Mouse (Mus musculus) c-Kit-negative CD71-positive TER-119-positive erythroid progenitor cells, embryonic 14.5 days (primary cell): ENCODE results near the gene Nr1h5.

ENCODE experiments used
- DNase-seq: peaks from one replicate; pipeline ENCODE4 v3.0.0-alpha.2; 2013; ENCODE audit warnings: low read depth, low spot score

Nr1h5 gene

GRCm38 (mm10) chr3:102964033-102964432 is at the start of gene Nr1h5:
Gene Nr1h5, minus strand, starts transcription at chr3:102964133.
- no peak for DNase-seq

- no peak for DNase-seq
Observed at GRCm38 (mm10) chr3:103001595-103001994, 37.7 kb upstream of the Nr1h5 start.

DNA sequence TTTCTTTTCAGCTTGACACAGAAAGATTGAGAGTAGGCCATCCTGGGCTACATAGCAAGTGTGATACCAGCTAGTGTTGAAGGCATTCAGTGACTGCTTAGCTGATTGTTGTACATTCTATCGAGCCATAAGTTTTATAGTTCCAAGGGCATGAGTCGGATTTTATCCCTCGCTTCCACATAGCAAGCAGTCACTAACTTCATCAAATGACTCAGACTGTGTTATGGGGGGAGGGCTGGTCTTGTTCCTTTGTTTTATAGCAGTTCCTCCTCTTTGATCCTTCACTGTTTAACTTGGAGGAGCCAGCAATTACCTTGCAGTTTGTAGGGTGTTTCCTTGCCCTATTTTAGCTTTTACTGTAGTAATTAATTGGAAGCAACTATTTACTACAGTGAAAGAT is 33.7 kb upstream of the Nr1h5 start:
- no peak for DNase-seq

DNA sequence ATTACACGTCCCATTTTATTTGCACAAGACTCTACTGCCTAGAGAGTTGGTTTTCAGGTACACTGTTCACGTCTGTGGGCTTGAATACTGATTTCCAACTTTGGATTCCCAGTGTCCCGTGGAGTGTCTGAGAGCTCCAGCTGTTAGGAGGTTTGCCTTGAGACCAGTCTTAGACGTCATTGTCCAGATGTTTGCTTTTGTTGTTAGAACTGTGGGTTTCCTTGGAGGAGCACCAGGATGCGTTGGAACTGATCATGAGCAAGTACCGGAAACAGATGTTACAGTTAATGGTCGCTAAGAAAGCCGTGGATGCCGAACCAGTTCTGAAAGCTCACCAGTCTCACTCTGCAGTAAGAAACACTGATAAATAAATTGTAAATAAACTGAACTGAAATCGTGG is 33.1 kb upstream of the Nr1h5 start:
- no peak for DNase-seq

GRCm38 (mm10) chr3:102995605-102996321 is 31.8 kb upstream of the Nr1h5 start, which contains the start of gene Sike1:
Gene Sike1, plus strand, starts transcription at chr3:102995708.
- peak; percentile 78 for DNase-seq

DNA sequence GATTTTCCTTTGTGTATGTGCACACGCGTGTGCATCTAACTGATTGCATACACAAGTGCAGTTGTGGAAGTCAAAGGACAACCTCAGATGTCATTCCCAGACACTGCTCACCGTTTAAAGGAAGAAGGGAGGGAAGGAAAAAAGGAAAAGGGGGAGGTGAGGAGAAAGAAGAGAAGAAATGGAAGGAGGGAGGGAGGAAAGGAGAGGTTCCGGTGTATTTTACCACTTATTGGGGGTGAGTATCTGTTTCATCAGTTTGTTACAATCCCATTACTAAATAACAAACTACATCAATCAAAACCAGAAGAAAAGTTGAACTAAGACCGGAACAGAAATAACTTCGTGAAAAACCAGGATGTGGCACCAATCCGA is 31.3 kb upstream of the Nr1h5 start:
- no peak for DNase-seq

DNA sequence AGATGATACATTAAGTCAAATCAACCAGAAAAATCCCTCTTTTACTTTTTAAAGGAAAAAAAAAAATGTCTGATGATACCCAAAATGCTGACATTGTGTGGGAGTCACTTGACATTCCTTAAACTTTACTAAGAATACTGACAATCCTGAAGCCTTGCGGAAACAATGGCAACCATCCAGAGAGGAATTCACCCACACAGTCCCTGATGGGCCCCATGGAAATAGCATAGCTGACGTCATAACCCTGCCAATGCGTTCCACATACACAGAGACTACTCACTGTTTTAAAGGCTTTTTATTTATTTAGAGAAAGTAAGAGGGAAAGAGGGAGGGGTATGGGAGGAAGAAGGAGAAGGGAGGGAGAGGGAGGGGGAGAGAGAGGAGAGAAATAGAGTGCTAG is 29.0 kb upstream of the Nr1h5 start:
- no peak for DNase-seq

DNA sequence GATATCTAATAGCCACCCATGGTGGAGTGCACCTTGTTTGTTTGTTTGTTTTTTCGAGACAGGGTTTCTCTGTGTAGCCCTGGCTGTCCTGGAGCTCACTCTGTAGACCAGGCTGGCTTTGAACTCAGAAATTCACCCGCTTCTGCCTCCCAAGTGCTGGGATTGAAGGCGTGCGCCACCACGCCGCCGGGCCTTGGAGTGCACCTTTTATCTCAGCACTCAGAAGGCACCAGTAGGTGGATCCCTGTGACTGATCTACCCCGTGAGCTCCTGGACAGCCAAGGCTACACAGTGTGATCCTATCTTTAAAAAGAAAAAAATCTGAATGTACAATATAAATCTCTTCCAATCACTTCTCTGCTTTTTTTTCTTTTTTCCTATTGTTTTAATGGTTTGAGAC is 27.1 kb upstream of the Nr1h5 start:
- DNase-seq = no peak

- no peak for DNase-seq
Observed at GRCm38 (mm10) chr3:102980349-102980736, 16.4 kb upstream of the Nr1h5 start.

GRCm38 (mm10) chr3:102979550-102980348 is 15.8 kb upstream of the Nr1h5 start:
- DNase-seq = no peak

- no peak for DNase-seq
Observed at GRCm38 (mm10) chr3:102976906-102977305, 13.0 kb upstream of the Nr1h5 start.

GRCm38 (mm10) chr3:102970508-102970907 is 6.6 kb upstream of the Nr1h5 start:
- no peak for DNase-seq

- no peak for DNase-seq
Observed at GRCm38 (mm10) chr3:102970067-102970466, 6.1 kb upstream of the Nr1h5 start.

- DNase-seq = no peak
Observed at GRCm38 (mm10) chr3:102955596-102955995, 8.3 kb downstream of the Nr1h5 start.

- no peak for DNase-seq
Observed at GRCm38 (mm10) chr3:102955143-102955542, 8.8 kb downstream of the Nr1h5 start.

- DNase-seq = no peak
Observed at GRCm38 (mm10) chr3:102954476-102954875, 9.5 kb downstream of the Nr1h5 start.

DNA sequence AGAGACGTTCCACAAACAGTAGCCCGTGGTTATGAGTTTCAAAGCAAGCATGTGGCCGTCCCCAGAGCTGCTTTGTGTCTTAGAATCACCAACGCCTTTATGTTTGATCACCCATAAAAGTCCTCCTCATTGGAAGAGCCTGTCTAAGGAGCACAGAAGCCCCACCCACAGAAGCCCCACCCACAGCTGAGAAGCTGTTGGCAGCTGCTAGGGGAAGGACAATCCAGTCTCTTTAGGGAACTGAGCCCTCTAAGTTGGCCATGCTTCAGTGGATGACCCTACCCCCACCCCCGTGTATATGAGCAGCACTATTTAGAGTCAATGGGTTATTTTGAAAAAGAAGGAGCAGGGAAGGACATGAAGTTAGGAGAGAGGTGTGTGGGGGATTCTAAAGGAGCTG is 17.1 kb downstream of the Nr1h5 start:
- no peak for DNase-seq

GRCm38 (mm10) chr3:102946312-102946711 is 17.6 kb downstream of the Nr1h5 start:
- no peak for DNase-seq

DNA sequence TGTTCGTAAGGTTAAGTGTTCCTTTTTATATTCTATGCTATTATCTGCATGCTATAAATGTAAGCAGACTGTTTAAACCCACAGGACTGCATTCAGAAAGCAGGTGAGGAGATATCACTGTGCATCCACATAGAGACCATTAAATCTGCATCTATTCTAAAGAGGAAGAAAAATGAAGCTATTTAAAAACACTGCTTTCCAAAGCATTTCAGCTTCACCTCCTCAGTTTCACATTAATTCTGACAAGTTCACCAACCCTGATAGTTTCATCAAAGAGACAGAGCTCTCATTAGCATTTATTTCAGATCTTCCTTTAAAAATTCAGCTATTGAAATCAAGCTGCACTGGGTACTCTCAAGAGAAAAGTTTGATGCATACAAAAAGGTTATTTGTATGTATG is 25.8 kb downstream of the Nr1h5 start:
- no peak for DNase-seq

DNA sequence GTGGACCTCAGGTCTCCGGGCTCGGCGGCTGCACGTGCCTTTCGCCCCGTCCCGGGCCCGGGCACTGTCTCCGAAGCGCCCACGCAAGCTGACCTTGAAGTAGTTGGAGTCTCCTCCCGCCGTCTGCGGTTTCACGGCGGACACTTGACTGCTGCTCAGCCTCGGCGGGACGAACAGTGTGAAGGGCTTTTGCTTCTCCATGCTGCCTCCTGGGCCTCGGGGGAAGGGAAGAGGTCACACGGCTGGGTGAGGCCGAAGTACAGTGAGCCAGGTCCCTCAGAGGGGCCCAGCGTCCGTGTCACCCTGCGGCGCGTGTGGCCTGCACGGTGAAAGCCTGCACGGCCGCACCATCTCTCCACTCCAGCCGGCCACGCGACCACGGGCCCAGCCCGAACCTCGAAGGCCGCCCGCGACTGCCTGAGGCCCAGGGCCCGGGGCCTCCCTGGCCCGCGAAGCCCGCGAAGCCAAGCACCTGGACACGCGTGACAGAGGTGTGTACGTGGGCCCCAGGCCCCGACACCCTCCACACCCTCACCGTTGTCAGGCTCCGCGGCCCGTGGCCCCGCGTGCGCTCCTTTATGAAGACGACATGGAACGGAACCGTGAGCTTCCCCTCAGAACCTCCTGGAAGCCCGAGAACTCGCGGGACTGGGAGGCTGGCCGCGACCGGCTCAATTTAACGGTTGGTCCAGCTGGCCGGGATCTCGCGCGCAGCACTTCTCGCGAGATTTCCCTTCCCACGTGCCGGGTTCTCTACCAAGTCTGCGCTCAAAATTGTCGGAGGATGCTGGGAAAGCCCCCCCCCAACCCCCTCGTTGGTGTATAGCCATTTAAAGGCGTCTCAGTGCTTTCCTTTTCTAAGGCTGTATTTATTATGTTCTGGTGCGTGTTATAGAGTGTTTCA is 28.2 kb downstream of the Nr1h5 start, which contains the start of gene Sycp1:
Sycp1 (minus strand) TSS at position 650 of the 904 bp plus-strand sequence.
- no peak for DNase-seq

DNA sequence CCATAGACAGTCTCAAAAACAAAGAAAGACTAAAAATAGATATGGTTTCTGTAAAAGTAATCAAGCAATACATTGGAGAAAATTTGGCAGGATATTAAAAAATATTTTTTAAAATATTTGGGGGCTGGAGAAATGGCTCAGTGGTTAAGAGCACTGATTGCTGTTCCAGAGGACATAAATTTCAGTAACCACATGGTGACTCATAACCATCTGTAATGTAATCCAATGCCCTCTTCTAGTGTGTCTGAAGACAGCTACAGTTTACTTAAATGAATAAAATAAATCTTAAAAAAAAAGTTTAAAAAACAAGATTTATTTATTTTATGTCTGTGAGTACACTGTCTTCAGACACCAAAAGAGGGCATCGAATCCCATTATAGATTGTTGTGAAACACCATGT is 64.8 kb downstream of the Nr1h5 start:
- DNase-seq = no peak
